Mouse (Mus musculus) stomach, postnatal 0 days (tissue): Measurements from ENCODE around the gene Rpusd3. TPM values are rescaled to one million over a fixed set of nuclear protein-coding genes. Genes with fewer than 3 reads are reported as not detected.
A peak's percentile ranks its signal among the peaks of the same experiment; 100 is the strongest.

Experiments used
- ATAC-seq: fragments of 200-750 bp; cut with Nextera tagmentation; 2 replicates; pipeline ENCODE4 v1.8.0; 2017; ENCODE audit not compliant: low FRiP score, low TSS enrichment
- DNase-seq: peaks from one replicate; pipeline ENCODE4 v3.0.0-alpha.2; 2016; ENCODE audit warnings: low spot score
- H3K27ac ChIP-seq: fragments of 300-500 bp; sonication (generic); replicated peaks from 2 replicates; pipeline ENCODE4 v1.5.1; 2014; ENCODE audit warnings: mild to moderate bottlenecking, control low read depth
- H3K27me3 ChIP-seq: fragments of 300-500 bp; sonication (generic); 2 replicates; pipeline ENCODE4 v1.6.1; 2014; ENCODE audit warnings: low read length; ENCODE audit not compliant: control insufficient read depth, insufficient read depth
- H3K36me3 ChIP-seq: fragments of 300-500 bp; sonication (generic); 2 replicates; pipeline ENCODE4 v1.6.1; 2014; ENCODE audit warnings: low read length, mixed read lengths; ENCODE audit not compliant: control insufficient read depth, insufficient read depth
- H3K4me1 ChIP-seq: fragments of 300-500 bp; sonication (generic); replicated peaks from 2 replicates; pipeline ENCODE4 v1.6.1; 2014; ENCODE audit warnings: antibody characterized with exemption; ENCODE audit not compliant: control insufficient read depth, insufficient read depth
- H3K4me2 ChIP-seq: fragments of 300-500 bp; sonication (generic); replicated peaks from 2 replicates; pipeline ENCODE4 v1.6.1; 2014; ENCODE audit warnings: low read depth, mild to moderate bottlenecking, control low read depth, moderate library complexity
- H3K4me3 ChIP-seq: fragments of 300-500 bp; sonication (generic); 2 replicates; pipeline ENCODE4 v1.5.1; 2014; ENCODE audit warnings: low read depth, low read length, control low read depth
- H3K9ac ChIP-seq: fragments of 300-500 bp; sonication (generic); 2 replicates; pipeline ENCODE4 v1.6.1; 2014; ENCODE audit warnings: mild to moderate bottlenecking, low read length, control low read depth, mixed read lengths
- H3K9me3 ChIP-seq: fragments of 300-500 bp; sonication (generic); 2 replicates; pipeline ENCODE4 v1.6.1; 2016; ENCODE audit warnings: low read length; ENCODE audit not compliant: control insufficient read depth
- CTCF ChIP-seq: IDR thresholded peaks from 2 replicates; pipeline ENCODE4 v1.5.1; 2016; ENCODE audit warnings: antibody characterized with exemption, low read depth, mild to moderate bottlenecking, moderate library complexity
- EP300 ChIP-seq: optimal IDR thresholded peaks from 2 replicates; pipeline ENCODE3; 2016; ENCODE audit warnings: antibody characterized with exemption
- WGBS: fragments of 180-500 bp; shearing (Covaris S2); extraction: QIAGEN DNeasy Blood & Tissue Kit; methylation state at CpG from one replicate; pipeline ENCODE4 v1.1.7; 2014; 5-methylcytosine and 5-hydroxymethylcytosine counted together
- polyA plus RNA-seq: library from polyadenylated mRNA; unstranded; fragments of >200 nt; fragmentation: Nextera tagmentation; extraction: Ambion mirVana; gene quantifications from 2 replicates; pipeline ENCODE4 v1.2.1, GENCODE M21; 2015

The Rpusd3 gene
- polyA plus RNA-seq, 1 experiment from 2014 or later = 11.8 TPM

GRCm38 (mm10) chr6:113442087-113442441 is 22.9 kb upstream of the Rpusd3 start:
- no peaks in the 10 kb centered on the region for H3K27me3 ChIP-seq
- no peak for DNase-seq
- 0 out of 2 replicates have a peak, but pooled peaks cover 3% of the 10 kb centered on the region for H3K4me1 ChIP-seq
- H3K36me3 ChIP-seq = no peaks in the 10 kb centered on the region
- 41% methylated on average over 9 of the region's 9 CpGs for WGBS
- TF ChIP-seq EP300 = no peak
- TF ChIP-seq CTCF = no peak
- H3K27ac ChIP-seq = 0 out of 2 replicates have a peak overlapping the region, but pooled peaks have one; percentile 36
- H3K4me3 ChIP-seq = peak overlapping the region; percentile 88
- H3K9me3 ChIP-seq = no peaks in the 10 kb centered on the region
- H3K9ac ChIP-seq = peak overlapping the region; percentile 96
- no peak for ATAC-seq
- peak overlapping the region; percentile 94 for H3K4me2 ChIP-seq

- DNase-seq = peak; percentile 89
- H3K27me3 ChIP-seq = no peaks in the 10 kb centered on the region
- peak; percentile 38 for ATAC-seq
- H3K36me3 ChIP-seq = no peaks in the 10 kb centered on the region
- H3K4me2 ChIP-seq = no peak overlapping the region
- H3K27ac ChIP-seq = no peak overlapping the region
- H3K4me3 ChIP-seq = no peak overlapping the region
- WGBS = 56% methylated on average over 7 of the region's 7 CpGs
- no peaks in the 10 kb centered on the region for H3K9me3 ChIP-seq
- 0 out of 2 replicates have a peak, but pooled peaks cover 3% of the 10 kb centered on the region for H3K4me1 ChIP-seq
- TF ChIP-seq EP300 (no peak), CTCF (peak; percentile 94)
- no peak overlapping the region for H3K9ac ChIP-seq
Measured at GRCm38 (mm10) chr6:113441147-113441680, 22.1 kb upstream of the Rpusd3 start.

GRCm38 (mm10) chr6:113440686-113441085 is 21.5 kb upstream of the Rpusd3 start:
- H3K4me2 ChIP-seq = no peak overlapping the region
- no peaks in the 10 kb centered on the region for H3K27me3 ChIP-seq
- no peak overlapping the region for H3K27ac ChIP-seq
- no peak for TF ChIP-seq CTCF
- TF ChIP-seq EP300 = no peak
- DNase-seq (no peak), ATAC-seq (no peak)
- H3K4me3 ChIP-seq = no peak overlapping the region
- H3K36me3 ChIP-seq = no peaks in the 10 kb centered on the region
- no peak overlapping the region for H3K9ac ChIP-seq
- H3K9me3 ChIP-seq = no peaks in the 10 kb centered on the region
- 0 out of 2 replicates have a peak, but pooled peaks cover 3% of the 10 kb centered on the region for H3K4me1 ChIP-seq
- WGBS = 73% methylated on average over 3 of the region's 3 CpGs

DNA sequence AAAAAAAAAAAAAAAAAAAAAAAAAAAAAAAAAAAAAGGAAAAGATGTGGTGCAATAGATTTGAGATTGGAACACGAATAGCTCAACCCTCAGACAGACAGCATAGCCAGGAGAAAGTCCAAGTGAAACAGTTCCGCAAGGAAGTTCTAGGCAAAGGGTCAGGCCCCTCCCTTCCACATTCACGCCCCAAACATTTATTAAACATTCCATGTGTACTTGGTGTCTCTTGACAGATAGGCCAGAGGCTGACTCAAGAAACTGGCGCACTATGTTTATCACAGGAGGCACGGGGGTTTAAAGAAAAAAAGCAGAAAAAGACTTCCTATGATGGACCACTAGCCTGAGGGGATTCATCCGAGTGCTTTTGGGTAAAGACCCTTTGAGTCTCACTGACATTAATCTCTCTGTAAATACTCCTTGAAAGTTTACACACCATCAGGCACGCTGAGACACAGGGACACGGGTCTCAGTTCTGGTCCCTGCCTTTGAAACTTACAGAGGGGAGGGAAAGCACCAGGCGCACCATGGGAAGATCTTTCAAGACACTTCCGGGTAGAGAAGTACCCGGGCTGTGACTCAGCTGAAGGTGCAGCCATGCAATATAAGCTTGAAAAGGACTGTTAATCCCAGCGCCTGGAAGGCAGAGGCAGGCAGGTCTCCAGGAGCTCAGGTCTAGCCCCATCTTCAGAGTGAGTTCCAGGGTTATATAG is 19.7 kb upstream of the Rpusd3 start:
- no peak for TF ChIP-seq EP300
- Histone ChIP-seq H3K27me3 (no peaks in the 10 kb centered on the region), H3K9ac (no peak overlapping the region), H3K27ac (peak overlapping the region; percentile 49; the same call in 1 of the 2 replicates), H3K36me3 (no peaks in the 10 kb centered on the region), H3K4me1 (0 out of 2 replicates have a peak, but pooled peaks cover 3% of the 10 kb centered on the region), H3K9me3 (no peaks in the 10 kb centered on the region), H3K4me2 (no peak overlapping the region), H3K4me3 (no peak overlapping the region)
- DNase-seq (peak; percentile 53), ATAC-seq (peak; percentile 38; the same call in 1 of the 2 replicates)
- WGBS = 33% methylated on average over 12 of the region's 12 CpGs

DNA sequence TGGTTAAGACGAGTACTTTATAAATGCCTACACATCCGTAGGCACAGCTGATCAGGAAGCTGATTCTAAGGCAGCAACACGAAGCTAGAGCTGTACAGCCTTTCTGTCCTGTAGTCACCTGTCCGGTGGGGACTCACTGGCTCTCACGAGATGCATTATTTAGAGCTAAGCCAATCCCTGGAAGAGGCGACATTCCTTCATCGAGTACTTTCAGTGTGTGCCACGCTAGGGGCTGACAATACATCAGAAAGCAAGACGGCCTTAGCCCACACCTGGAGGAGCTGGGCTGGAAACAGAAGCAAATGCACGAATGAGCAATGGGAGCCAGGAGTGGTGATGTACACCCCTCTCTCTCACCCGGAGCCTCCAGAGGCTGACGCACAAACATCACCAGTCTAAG is 18.0 kb upstream of the Rpusd3 start:
- DNase-seq (no peak), ATAC-seq (no peak)
- H3K27me3 ChIP-seq = no peaks in the 10 kb centered on the region
- no peaks in the 10 kb centered on the region for H3K4me1 ChIP-seq
- 71% methylated on average over 12 of the region's 12 CpGs for WGBS
- H3K36me3 ChIP-seq = no peaks in the 10 kb centered on the region
- H3K4me2 ChIP-seq = no peak overlapping the region
- H3K4me3 ChIP-seq = no peak overlapping the region
- H3K9me3 ChIP-seq = no peaks in the 10 kb centered on the region
- H3K27ac ChIP-seq = no peak overlapping the region
- no peak overlapping the region for H3K9ac ChIP-seq
- TF ChIP-seq CTCF = no peak
- no peak for TF ChIP-seq EP300

GRCm38 (mm10) chr6:113435664-113436205 is 16.6 kb upstream of the Rpusd3 start, which contains the start of gene Cidec:
Gene Cidec, minus strand, starts transcription at chr6:113435760.
- Histone ChIP-seq H3K4me1 (no peaks in the 10 kb centered on the region), H3K27ac (peak within 1 kb of the TSS; percentile 79), H3K9me3 (no peaks in the 10 kb centered on the region), H3K4me3 (no peak within 1 kb of the TSS), H3K9ac (no peak within 1 kb of the TSS; the same call in 1 of the 2 replicates), H3K4me2 (no peak within 1 kb of the TSS), H3K27me3 (no peaks in the 10 kb centered on the region), H3K36me3 (no peaks in the 10 kb centered on the region)
- no peak for ATAC-seq
- no peak for TF ChIP-seq EP300
- TF ChIP-seq CTCF = no peak
- no peak for DNase-seq
- WGBS = 79% methylated on average over 9 of the region's 9 CpGs
